Mouse (Mus musculus) spleen, embryonic (tissue): ENCODE data around the gene Rpgrip1l.

Experiments
- CTCF ChIA-PET: fragments of 350-600 bp; sonication (Branson Sonifier 250); formaldehyde crosslinking; loops from one replicate; lab custom pipeline; 2022; lab: Charles Lee

Rpgrip1l gene

DNA sequence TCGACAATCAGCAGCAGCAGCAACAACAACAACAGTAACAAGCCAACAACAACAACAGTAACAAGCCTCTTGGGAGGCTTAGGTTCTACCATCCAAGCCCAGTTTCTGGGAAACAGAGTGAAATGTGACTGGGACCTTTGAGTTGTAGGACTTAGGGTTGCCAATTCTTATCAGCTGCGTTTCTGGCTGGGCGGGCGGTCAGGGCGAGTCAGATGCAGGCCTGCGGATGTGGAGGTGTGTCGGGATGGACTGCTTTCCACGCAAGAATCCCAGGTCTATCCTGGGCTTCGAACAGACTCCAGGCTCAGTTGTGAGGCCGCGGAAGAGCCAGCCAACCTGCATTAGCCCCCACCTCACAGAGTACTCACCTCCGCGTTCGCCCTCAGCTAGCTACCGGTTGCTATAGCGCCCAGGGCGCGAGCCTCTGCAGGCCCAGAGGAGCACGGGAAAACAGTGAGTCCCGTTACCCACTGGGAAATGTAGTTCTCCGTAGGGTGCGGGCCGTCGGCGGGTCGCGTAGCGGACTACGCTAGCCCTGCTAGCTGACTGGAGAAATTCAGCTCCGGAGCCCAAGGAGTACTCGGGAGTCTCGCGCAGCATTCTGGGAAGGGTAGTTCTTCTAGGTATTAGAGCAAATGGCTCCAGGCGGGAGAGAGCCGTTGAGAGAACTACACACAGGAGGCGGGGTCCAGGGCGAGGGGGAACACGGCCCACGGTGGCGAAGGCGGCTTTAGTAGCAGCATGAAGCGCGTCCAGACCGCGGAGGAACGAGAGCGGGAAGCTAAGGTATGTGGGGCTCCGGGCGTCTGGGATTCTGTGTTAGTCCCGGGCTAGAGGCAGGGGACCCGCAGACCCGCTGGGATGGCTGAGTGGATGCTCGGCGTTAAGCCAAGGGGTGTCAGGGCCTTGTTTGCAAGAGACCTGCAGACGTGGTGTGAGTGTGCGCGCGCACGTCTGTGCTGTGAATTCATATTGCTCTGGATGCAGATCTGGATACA, at the start of gene Rpgrip1l, which contains the start of gene Fto:
Gene Rpgrip1l, minus strand, starts transcription at position 428 of the 998 bp plus-strand sequence.
Gene Fto, plus strand, starts transcription at position 691 of the 998 bp plus-strand sequence.
- CTCF ChIA-PET: interaction anchor here (0.7 kb wide), 1 partner anchor 484 kb away, joined by 3 read pairs; no protein-coding TSS in a partner anchor

DNA sequence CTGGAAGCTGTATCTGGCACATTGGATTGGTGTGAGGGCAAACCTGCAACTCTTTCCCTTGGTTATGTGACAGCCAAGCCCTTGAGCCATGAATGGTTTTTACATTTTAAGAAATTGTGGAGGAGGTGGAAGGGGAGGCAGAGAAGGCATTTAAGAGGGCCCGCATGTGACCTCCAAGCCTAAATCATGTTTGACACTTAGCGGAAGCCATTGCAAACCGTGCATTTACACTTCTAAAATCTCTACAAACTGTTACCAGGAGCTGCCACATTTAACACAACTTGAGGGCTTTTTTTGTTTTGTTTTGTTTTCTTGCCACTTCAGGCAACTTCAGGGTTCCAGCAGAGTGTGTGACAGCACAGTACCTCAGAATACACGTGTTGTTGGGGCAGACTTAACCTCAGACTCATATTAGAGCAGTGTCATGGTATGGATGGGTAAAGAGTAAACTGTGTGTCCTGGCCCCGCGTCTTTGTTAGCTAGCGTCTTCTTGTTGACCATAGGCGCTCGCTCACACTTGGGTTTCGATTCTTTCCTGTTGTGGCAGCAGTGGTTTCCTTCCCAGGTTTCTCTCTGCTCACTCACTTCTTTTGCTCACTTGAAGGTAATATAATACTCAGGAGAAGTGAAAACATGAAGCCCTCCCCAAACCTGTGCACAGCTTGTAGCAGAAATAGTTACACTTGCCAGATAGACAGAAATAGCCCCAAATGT, 47.7 kb upstream of the Rpgrip1l start:
- CTCF ChIA-PET: no interaction called here

DNA sequence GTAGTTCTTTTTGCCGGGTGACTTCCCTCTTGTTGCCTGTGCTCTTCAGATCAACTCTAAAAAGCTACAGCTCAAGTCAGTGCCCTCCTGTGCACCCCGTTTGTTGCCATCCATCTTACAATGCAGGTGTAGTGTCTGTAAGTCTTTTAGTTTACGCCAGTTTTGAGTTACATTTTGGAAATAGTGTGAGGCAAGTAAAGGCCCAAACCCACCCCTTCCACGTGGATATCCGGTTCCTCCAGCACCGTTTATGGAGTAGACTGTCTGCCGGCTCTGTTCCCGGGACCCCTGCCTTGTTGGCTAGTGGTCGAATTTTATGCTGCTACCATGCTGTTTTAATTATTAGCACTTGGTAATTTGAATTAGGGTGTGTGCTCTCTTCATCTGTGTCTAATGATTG, 46.4 kb upstream of the Rpgrip1l start:
- CTCF ChIA-PET: no interaction called here

DNA sequence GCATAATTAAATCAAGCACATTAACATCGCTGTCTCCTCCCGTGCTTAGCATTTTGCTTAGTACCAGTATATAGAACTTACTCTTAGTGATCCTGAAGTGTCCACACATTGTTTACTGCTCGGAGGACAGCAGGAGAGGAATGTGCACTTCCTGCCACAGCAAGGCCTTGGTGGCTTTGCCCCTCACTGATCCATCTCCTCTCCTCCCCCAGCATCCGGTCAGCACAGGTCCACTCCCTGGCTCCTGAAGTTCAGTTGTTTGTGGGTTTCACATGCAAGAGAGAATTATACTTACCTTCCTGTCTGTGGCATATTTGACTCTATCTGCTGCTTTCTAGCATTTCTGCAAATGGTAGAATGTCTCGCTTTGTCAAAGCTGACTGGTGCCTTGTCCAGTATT, 45.0 kb upstream of the Rpgrip1l start:
- CTCF ChIA-PET: no interaction called here

DNA sequence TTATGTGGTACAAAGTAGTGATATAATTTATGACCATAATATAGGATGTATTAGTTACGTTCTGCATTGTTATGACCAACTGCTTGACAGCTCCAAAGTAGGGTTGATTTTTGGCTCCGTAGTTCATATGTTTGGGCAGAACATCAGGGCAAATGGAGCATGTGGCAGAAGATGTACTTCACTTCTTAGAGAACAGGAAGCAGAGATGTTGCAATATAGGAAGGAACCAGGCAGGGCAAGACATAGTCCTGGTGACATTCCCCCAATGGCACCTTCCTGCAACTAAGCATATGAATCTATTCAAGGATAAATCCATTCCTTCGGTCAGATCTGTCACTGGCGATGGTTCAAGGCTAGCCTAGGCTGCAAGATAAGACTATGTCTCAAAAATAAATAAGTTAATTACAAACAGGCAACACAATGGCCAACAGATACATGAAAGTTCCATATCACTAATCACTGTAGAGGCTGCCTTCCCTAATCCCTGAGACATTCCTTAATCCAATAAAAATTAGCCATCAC, 44.5 kb upstream of the Rpgrip1l start:
- CTCF ChIA-PET: no interaction called here

DNA sequence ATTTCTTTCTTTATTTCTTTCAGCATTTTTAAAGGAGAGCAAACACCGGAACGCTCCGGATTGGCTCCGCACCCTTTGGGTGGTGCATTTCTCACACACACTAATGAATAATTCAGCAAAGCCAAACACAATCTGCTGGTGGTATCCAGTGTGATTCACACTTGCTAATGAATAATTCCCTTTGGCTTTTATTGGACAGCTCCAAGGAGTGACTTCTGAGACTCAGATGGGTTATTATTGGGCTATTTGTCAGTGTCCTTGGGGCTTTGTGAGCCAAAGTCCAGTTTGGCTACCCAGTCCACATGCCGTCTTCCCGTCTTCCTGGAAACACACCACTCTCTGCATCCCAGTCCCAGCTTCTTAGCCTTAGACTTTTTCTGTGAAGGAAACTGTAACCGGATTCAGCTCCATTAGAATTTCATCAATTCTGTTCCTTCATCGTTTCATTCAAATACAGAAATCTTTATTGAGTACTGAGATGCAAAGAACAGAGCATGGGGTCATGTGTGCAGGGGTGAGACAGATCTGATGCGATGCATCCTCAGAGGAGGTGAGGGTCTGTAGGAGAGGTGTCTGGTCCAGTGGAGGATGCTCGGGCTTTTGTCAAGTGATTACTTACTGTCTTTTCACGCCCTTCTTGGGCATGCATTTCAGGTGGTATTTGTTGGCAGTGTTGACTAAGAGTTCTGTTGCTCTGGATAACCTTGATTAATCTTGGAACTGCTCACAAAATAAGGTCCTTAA, 43.1 kb upstream of the Rpgrip1l start:
- CTCF ChIA-PET: no interaction called here

DNA sequence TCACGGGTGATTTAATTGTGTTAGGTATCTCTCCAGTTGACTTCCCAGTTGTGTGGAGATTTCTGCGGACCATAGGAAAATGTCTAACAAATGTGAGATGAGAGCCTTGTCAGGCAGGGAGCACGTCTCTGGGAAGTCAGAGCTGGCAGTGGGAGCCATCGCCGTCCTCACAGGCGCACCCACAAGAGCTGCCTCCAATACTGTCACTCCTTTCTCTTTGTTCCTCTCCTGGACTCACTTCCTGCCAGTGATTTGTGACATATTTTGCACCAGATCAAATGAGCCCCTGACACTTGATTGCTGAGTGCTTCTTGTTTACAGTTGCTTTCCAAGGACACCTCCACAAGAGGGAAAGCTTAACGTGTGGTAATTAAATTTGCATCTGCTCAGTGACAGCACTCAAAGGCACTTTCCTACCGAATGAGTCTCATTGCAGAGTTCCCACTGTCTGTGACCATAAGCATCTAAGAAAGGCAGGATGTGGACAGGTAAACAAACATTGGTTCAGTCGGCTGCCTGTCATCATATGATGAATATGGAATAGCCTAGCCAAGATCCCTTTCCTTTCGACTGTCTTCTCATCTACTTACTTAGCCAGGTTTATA, 42.3 kb upstream of the Rpgrip1l start:
- CTCF ChIA-PET: no interaction called here

DNA sequence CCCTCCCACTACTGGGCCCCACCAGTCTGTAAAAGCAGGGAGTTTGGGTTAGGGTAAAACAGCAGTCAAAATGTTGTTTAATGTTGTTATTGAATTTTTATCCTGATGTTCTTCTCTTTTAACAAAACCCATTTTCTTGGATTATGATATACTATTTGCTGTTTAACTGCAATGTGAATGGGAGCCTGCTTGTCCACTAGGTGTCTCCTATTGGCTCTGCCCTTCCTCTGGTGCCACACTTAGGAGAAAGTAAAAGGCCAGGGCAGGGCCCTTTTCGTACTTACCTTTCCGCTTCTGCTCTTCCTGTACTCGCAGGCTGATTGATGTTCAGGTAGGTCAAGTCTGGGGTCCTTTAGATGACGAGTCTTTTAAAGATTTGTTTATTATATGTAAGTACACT, 40.8 kb upstream of the Rpgrip1l start:
- CTCF ChIA-PET: no interaction called here

DNA sequence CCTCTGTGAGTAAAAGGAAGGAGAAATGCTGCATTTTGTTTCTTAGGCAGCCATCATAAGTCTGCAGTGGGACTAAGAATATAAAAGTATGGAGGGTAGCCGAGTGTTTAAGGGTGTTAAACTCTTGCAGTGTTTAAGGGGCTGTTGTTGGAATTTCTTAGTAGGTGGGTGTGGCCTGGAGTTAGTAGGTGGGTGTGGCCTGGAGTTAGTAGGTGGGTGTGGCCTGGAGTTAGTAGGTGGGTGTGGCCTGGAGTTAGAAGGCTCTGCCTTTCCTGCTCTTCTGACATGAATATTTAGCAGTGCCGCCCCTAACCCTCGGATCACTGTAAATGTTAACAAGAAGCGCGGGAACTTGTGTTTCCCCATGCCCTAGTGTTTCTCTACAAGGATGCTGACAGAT, 40.0 kb upstream of the Rpgrip1l start:
- CTCF ChIA-PET: no interaction called here

DNA sequence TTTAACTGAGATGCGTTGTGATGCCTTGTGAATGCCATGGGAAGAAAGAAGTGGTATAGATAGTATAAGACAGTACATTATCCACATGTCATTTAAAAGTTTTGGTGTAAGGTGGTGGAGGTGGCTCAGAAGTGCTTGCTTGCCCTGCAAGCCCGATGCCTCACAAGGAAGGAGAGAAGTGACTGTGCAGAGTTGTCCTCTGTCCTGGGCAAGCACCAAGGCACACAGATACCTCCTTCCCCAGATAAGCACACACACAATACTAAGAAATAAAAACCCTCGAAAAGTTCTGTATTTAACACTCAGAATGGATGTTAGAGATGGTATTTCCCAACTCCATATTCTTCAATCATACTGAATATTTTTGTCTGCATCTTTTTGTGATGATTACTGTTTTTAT, 39.5 kb upstream of the Rpgrip1l start:
- CTCF ChIA-PET: no interaction called here

DNA sequence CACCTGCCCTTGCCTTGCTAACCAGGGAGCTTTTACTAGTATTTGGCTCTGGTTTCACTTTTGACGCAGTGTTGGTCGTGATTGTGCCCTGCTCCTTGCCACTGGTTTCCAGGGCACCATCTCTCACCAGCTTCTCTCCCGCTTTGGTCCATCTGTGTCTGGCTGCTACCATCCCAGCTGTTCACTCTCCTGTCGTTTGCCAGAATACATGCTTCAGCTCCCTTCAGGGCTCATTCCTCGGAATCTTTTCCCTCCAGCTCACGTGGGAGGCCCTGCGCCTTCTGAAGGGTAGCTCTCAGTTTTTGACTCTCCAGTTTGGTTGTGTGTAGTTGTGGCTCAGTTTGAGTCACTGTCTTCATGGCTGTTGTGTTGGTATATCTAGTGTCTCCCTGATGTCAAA, 37.6 kb upstream of the Rpgrip1l start:
- CTCF ChIA-PET: no interaction called here

DNA sequence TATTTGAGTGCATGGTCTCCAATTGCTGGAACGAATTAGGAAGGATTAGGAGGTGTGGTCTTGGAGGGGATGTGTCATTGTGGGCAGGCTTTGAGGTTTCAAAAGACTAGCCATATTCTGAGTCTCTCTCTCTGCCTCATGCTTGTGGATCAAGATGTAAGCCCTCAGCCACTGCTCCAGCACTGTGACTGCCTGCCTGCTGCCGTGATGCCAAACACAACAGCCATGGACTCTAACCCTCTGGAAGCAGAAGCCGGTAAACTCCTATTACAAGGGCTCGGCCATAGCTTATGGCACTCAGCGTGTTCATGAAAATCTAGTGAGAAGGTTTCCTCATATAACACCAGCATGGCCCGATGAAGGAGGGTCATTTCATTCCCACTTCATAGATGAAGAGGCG, 36.8 kb upstream of the Rpgrip1l start:
- CTCF ChIA-PET: interaction anchor here (0.6 kb wide), 1 partner anchor 215 kb away, joined by 3 read pairs; no protein-coding TSS in a partner anchor

DNA sequence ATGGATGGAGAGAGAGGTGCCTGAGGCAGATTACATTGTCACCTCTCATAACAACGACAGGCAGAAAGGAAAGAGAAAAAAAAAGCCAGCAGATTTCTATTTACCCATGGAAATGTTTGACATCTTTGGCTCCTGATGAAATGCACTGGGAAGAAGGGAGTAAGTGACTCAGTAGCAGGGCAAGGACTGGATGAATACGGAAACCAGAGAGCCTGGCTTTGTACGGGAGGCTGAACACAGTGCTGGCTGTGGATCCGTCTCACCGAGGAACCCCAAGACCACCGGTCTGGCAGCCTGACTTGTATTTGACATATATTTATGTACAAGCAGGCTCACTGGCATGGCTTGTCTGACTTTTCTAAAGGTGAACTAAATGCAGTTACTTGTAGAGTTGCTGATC, 34.5 kb upstream of the Rpgrip1l start:
- CTCF ChIA-PET: no interaction called here

DNA sequence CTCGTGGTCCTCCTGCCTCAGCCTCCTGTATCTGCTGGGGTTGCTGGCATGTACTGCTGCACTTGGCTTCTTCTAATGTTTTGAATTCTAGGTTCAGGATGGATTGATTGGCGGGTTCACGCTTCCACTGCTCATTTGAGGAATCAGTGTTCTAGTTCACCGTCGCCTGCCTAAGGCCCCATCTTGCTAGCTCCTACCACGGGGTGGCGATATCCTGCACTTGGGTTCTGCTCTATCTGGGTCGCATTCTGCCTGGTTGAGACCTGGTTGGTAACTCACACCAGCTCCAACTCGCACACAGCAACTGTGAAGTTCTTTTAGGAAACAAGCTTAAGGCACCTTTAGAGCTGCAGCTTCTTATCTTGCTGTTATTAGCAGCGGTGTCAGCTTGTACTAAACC, 34.1 kb upstream of the Rpgrip1l start:
- CTCF ChIA-PET: no interaction called here

DNA sequence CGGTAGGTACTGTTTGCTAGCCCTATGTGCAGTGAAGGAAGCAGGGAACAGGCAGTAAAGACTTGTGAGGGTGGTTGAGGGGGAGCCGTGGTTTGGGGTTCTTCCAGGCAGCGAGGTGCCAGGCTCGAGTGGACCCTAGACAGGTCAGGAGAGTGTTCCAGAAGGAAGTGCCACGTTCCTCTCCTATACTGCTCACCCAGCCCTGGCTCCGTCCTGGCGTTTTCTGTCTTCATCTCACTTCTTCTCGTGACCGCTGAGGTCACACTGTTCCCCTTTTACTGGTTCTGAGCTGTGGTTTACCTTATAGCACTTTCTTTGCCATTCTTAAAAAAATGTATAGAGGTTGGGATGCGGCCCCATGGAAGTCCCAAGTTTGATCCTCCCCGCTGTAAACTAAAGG, 31.6 kb upstream of the Rpgrip1l start:
- CTCF ChIA-PET: no interaction called here

DNA sequence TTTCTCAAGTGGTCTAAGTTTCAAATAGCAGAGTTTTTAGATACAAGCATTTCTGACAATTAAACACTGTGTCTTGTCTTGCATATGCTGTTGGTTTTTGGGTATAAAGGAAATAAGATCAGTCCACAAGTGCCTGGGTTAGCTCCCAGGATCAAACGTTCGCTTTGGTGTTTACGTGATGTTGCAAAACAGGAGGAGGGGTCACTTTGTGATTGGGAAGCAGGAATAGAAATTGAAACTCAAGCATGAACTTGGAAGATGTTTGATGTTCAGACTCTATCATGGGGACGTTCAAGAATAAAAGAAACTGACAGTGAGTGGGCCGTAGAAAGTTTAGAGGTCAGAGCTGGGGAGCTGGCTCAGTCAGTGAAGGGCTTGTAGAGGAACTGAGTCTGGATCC, 29.7 kb upstream of the Rpgrip1l start:
- CTCF ChIA-PET: no interaction called here

DNA sequence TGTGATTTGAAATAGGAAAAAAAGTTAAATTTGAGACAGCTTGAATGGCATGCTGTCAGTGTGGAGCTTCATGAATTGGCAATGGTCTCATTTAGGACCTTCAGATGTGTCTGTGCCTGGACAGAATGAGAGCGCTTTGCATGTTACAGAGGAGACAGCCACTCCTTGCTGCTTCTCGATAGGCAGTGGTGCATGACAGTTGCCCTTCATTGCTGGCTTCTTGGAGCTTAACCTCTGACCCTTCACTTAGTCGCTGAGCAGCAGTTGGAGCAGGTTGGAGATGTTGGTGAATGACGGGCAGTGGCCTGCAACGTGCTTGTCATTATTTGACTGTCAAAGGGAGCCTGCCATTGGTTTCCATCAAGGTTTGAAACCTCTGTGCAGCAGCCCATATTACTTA, 29.1 kb upstream of the Rpgrip1l start:
- CTCF ChIA-PET: no interaction called here

DNA sequence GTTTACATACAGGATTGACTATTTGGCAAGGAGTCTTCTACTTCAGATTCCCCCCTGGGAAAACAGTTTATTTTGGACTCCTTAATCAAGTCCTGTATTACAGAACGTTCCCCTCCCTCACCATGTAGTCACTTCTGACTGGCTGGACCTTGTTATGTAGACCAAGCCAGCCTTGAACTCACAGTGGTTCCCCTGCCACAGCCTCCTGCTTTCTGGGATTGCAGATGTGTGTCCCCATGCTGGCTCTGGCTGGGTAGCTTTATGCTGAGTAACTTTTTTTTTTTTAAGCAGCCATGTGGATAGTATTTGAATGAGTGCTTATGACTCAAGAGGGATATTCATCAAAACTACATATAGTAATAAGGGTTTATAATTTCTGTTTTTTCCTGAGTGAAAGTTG, 27.7 kb upstream of the Rpgrip1l start:
- CTCF ChIA-PET: interaction anchor here (0.6 kb wide), 1 partner anchor 92 kb away, joined by 6 read pairs; no protein-coding TSS in a partner anchor

DNA sequence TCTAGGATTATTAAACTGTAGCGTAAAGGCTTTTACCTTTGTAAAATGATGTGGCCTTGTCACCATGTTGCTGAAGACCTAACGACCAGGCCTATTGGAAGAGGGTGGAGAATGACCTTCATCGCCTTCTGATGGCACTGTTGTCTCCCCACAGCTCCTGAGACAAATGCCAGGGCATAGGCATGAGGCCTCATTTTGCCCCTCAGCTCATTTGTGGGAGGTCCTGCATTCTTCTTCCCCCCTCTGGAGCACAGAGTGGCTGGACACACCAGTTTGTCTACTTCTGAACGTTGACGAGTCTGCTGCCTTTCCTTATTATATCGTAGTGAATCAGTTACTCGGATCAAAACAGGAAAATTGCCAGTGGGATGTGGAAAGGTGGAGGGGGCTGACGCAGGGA, 26.6 kb upstream of the Rpgrip1l start:
- CTCF ChIA-PET: no interaction called here

DNA sequence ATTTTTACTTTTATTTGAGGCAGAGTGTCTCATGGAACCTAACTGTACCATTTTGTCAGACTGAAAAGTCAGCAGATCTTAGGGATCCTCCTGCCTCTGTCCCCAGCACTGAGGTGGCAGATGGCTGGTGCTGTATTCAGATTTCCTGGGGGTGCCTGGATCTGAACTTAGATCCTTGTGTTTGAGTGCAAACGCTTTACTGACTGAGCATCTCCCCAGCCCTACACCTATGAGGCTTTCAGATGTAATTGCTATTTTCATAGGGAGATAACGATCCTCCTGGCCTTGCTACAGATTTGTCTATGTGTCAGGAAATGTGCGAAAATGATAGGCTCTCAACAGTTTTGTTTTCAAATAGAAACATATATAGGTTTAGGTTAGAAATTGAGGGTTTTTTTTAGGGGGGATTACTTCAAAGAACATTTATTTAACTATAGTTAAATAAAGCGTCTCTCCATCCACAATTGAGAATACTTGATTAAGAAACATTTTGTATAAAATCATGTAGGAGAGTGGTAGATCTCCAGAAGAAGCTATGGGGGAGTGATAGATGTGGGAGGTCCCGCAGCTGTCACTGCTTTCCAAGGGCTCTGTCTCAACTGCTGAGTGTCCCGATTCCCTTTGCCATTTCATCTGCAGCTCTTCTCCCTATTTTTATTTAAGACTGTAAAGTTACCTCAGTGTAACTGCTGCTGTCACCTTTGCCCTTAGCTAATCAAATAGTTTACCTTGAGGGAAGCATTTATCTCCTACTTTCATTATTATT, 25.5 kb upstream of the Rpgrip1l start:
- CTCF ChIA-PET: no interaction called here
